Mouse (Mus musculus) ovary, postnatal 10 days (tissue): Measurements from ENCODE around the gene Rcor2.

Experiments
- DNase-seq: peaks from one replicate; pipeline ENCODE4 v3.0.0; 2022; ENCODE audit warnings: low spot score

Rcor2 gene

GRCm38 (mm10) chr19:7320181-7320580 is 53.1 kb downstream of the Rcor2 start:
- DNase-seq: no peak

- no peak for DNase-seq
These were observed 54.3 kb downstream of the Rcor2 start for GRCm38 (mm10) chr19:7321391-7321790.
